In the genomic region with DNA sequence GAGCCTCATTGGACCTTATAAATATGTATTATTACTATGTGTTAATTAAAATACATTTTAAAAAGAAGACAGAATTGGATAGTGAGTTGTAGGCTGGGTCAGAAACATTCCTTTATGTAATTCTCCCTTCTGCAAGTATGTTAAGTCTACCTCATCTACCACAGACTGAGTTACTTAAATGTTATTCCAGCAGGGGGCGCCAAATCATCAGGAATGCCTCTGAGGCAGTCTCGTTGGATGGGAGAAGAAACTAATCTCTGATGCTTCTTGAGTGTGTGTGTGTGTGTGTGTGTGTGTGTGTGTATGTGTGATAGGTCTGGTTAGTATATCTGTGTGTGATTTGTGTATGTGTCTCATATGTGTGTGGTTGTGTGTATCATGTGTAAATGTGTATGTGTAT, we compare ENCODE assay signal across 9 mouse cellular contexts. TPM values are rescaled to one million over a fixed set of nuclear protein-coding genes. Genes with fewer than 3 reads are reported as not detected.
DNase-seq lines count a peak whose midpoint lies in the region; ATAC-seq and TF ChIP-seq lines count a peak whose summit lies in the region.
"Had no signal": no experiment of that assay in that cellular context is flagged by ENCODE, and none has a peak within 500 bp of the region (broad histone marks: within the 10 kb centered on the region; RNA-seq: fewer than 3 reads in every experiment).

No protein-coding gene starts in this region.

- peak; percentile 46; the same call in 1 of the 2 replicates for ATAC-seq in heart, embryonic 16.5 days (replicated peaks; ENCODE audit: extremely low read depth, insufficient read depth, low FRiP score)
- peak; percentile 55; the same call in 1 of the 2 replicates for ATAC-seq in liver, postnatal 0 days
- peak; percentile 48; the same call in 1 of the 2 replicates for ATAC-seq in neutrophil, adult 5-6 weeks (ENCODE audit: extremely low read depth, insufficient number of reproducible peaks, low FRiP score, poor library complexity, severe bottlenecking)

- no peak overlapping the region for H3K4me2 ChIP-seq in heart, embryonic 16.5 days (ENCODE audit: low read depth, low read length)
- no peak overlapping the region for H3K4me2 ChIP-seq in liver, postnatal 0 days (ENCODE audit: low read depth, low read length)
- H3K4me2 ChIP-seq: heart, embryonic 13.5 days had no signal

- no peaks in the 10 kb centered on the region for H3K36me3 ChIP-seq in heart, embryonic 16.5 days (ENCODE audit: control insufficient read depth, insufficient read depth)
- H3K36me3 ChIP-seq in liver, postnatal 0 days (replicated peaks; ENCODE audit: insufficient read depth, low read length), result no peaks in the 10 kb centered on the region
- H3K36me3 ChIP-seq: heart, embryonic 13.5 days had no signal

- TF ChIP-seq CTCF in liver, postnatal 0 days (IDR thresholded peaks at IDR 0.05; ENCODE audit: low read depth), result peak; percentile 91

- peak; percentile 93 for DNase-seq in CD4-positive, CD25-positive, alpha-beta regulatory T cell, adult 2 months (ENCODE audit: low read depth, low spot score)
- DNase-seq in adrenal gland, adult 8-10 months, result peak; percentile 49
- DNase-seq in embryo, embryonic 11.5 days (ENCODE audit: low read depth, low spot score), result peak; percentile 81
- peak; percentile 87 to 92 for DNase-seq in kidney, postnatal 36 days
- peak; percentile 80 for DNase-seq in liver, postnatal 0 days
- DNase-seq in thymus, postnatal 0 days (ENCODE audit: low spot score), result peak; percentile 89

- H3K27ac ChIP-seq in heart, embryonic 16.5 days (ENCODE audit: low read length), result no peak overlapping the region
- no peak overlapping the region for H3K27ac ChIP-seq in liver, postnatal 0 days (ENCODE audit: low read depth)
- H3K27ac ChIP-seq: heart, embryonic 13.5 days had no signal

- 0 out of 2 replicates have a peak, but pooled peaks cover 2% of the 10 kb centered on the region for H3K4me1 ChIP-seq in heart, embryonic 16.5 days (ENCODE audit: control insufficient read depth, insufficient read depth, low read length)
- H3K4me1 ChIP-seq in liver, postnatal 0 days (ENCODE audit: insufficient read depth), result no peaks in the 10 kb centered on the region; the same call in 1 of the 2 replicates

- 0% methylated on average over 2 of the region's 2 CpGs for WGBS in heart, embryonic 16.5 days
- 4% methylated on average over 2 of the region's 2 CpGs for WGBS in liver, postnatal 0 days (ENCODE audit: insufficient replicate concordance)

- H3K27me3 ChIP-seq in heart, embryonic 16.5 days (ENCODE audit: control insufficient read depth, insufficient read depth, low read length), result peaks cover 9% of the 10 kb centered on the region
- peaks cover 8% of the 10 kb centered on the region; the same call in 1 of the 2 replicates for H3K27me3 ChIP-seq in liver, postnatal 0 days (ENCODE audit: insufficient read depth, low read length)

- no peak overlapping the region for H3K9ac ChIP-seq in heart, embryonic 16.5 days (ENCODE audit: low read length)
- no peak overlapping the region for H3K9ac ChIP-seq in liver, postnatal 0 days (replicated peaks)
- H3K9ac ChIP-seq: heart, embryonic 13.5 days had no signal

- TF ChIP-seq EP300 in liver, postnatal 0 days (IDR thresholded peaks at IDR 0.05; ENCODE audit: low read depth), result no peak

- no peak overlapping the region for H3K4me3 ChIP-seq in heart, embryonic 16.5 days (ENCODE audit: low read length)
- H3K4me3 ChIP-seq in liver, postnatal 0 days (ENCODE audit: low read depth, low read length), result no peak overlapping the region
- H3K4me3 ChIP-seq: heart, embryonic 13.5 days had no signal

- H3K9me3 ChIP-seq in heart, embryonic 16.5 days (replicated peaks; ENCODE audit: control insufficient read depth, low read length), result no peaks in the 10 kb centered on the region
- no peaks in the 10 kb centered on the region for H3K9me3 ChIP-seq in liver, postnatal 0 days (ENCODE audit: low read length)
- H3K9me3 ChIP-seq: heart, embryonic 13.5 days had no signal

RNA-seq across cellular contexts. Expression of gene Ramp3, which starts 3.4 kb away (rescaled TPM):
- 10 to 100 TPM; 15.8 to 20.8 (median 19.9) TPM for total RNA-seq in adrenal gland, adult 8-10 months (2022)
- polyA plus RNA-seq in heart, embryonic 16.5 days (2015; fragmentation: Nextera tagmentation; extraction: Ambion mirVana), result 4.3 and 5.9 TPM in 2 replicates
- polyA plus RNA-seq in liver, postnatal 0 days (2015; fragmentation: Nextera tagmentation; extraction: Ambion mirVana), result 0.20 and 0.28 TPM in 2 replicates
- 0.37 TPM in 1 of 2 replicates, not detected in the other for total RNA-seq in neutrophil, adult 5-6 weeks (2017)
- 14.8 and 18.4 TPM in 2 replicates for polyA plus RNA-seq in thymus, postnatal 0 days (2015; fragmentation: Nextera tagmentation; extraction: Ambion mirVana)

RNA-seq across cellular contexts. Expression of gene Wap, which starts 16.5 kb away (rescaled TPM):
- total RNA-seq in adrenal gland, adult 8-10 months (2022), result not detected
- polyA plus RNA-seq in heart, embryonic 16.5 days (2015; fragmentation: Nextera tagmentation; extraction: Ambion mirVana), result not detected in 2 replicates
- not detected in 2 replicates for polyA plus RNA-seq in liver, postnatal 0 days (2015; fragmentation: Nextera tagmentation; extraction: Ambion mirVana)
- total RNA-seq in neutrophil, adult 5-6 weeks (2017), result not detected in 2 replicates
- polyA plus RNA-seq in thymus, postnatal 0 days (2015; fragmentation: Nextera tagmentation; extraction: Ambion mirVana), result 0.29 and 0.53 TPM in 2 replicates
- polyA plus RNA-seq: heart, embryonic 13.5 days had no signal

RNA-seq across cellular contexts. Expression of gene Tbrg4, which starts 29.0 kb away (rescaled TPM):
- 10 to 100 TPM; 49.3 to 68.1 (median 60.4) TPM for total RNA-seq in adrenal gland, adult 8-10 months (2022)
- polyA plus RNA-seq in heart, embryonic 16.5 days (2015; fragmentation: Nextera tagmentation; extraction: Ambion mirVana), result 49.8 and 51.0 TPM in 2 replicates
- 19.6 and 23.5 TPM in 2 replicates for polyA plus RNA-seq in liver, postnatal 0 days (2015; fragmentation: Nextera tagmentation; extraction: Ambion mirVana)
- total RNA-seq in neutrophil, adult 5-6 weeks (2017), result 22.5 and 27.6 TPM in 2 replicates
- 41.6 and 43.4 TPM in 2 replicates for polyA plus RNA-seq in thymus, postnatal 0 days (2015; fragmentation: Nextera tagmentation; extraction: Ambion mirVana)

RNA-seq across cellular contexts. Expression of gene Nacad, which starts 49.0 kb away (rescaled TPM):
- total RNA-seq in adrenal gland, adult 8-10 months (2022), result 1 to 10 TPM; 1.2 to 2.8 (median 1.8) TPM
- 1.0 and 1.1 TPM in 2 replicates for polyA plus RNA-seq in heart, embryonic 16.5 days (2015; fragmentation: Nextera tagmentation; extraction: Ambion mirVana)
- 1.5 and 1.6 TPM in 2 replicates for polyA plus RNA-seq in liver, postnatal 0 days (2015; fragmentation: Nextera tagmentation; extraction: Ambion mirVana)
- total RNA-seq in neutrophil, adult 5-6 weeks (2017), result 0.12 TPM in 2 replicates
- polyA plus RNA-seq in thymus, postnatal 0 days (2015; fragmentation: Nextera tagmentation; extraction: Ambion mirVana), result 0.26 and 0.33 TPM in 2 replicates
